ENCODE assay signal across 8 mouse cellular contexts in genomic region chr12:24975115-24975733, GRCm38 (mm10). TPM values are rescaled to one million over a fixed set of nuclear protein-coding genes. Genes with fewer than 3 reads are reported as not detected.
A peak's percentile ranks its signal among the peaks of the same experiment; 100 is the strongest.
DNase-seq lines count a peak whose midpoint lies in the region; ATAC-seq and TF ChIP-seq lines count a peak whose summit lies in the region.

No protein-coding gene starts in this region.

- peak overlapping the region; percentile 74 for H3K9ac ChIP-seq in forebrain, embryonic 11.5 days (ENCODE audit: low read length)
- peak overlapping the region; percentile 75 for H3K9ac ChIP-seq in heart, embryonic 16.5 days (ENCODE audit: low read length)
- H3K9ac ChIP-seq in liver, embryonic 11.5 days (ENCODE audit: low read depth, low read length) = peak overlapping the region; percentile 63

- peak overlapping the region; percentile 52 for H3K4me2 ChIP-seq in forebrain, embryonic 11.5 days (ENCODE audit: low read depth, low read length, severe bottlenecking)
- H3K4me2 ChIP-seq in heart, embryonic 16.5 days (ENCODE audit: low read depth, low read length) = peak overlapping the region; percentile 62
- H3K4me2 ChIP-seq in liver, embryonic 11.5 days = peak overlapping the region; percentile 75
- H3K4me2 ChIP-seq in myocyte (ENCODE audit: low read depth) = peak overlapping the region; percentile 98

- no peaks in the 10 kb centered on the region; the same call in 1 of the 2 replicates for H3K4me1 ChIP-seq in forebrain, embryonic 11.5 days (replicated peaks; ENCODE audit: control insufficient read depth, insufficient read depth, low read length)
- H3K4me1 ChIP-seq in heart, embryonic 16.5 days (ENCODE audit: control insufficient read depth, insufficient read depth, low read length) = peaks cover 23% of the 10 kb centered on the region
- H3K4me1 ChIP-seq in liver, embryonic 11.5 days (replicated peaks; ENCODE audit: control insufficient read depth, insufficient read depth, low read length) = peaks cover 21% of the 10 kb centered on the region

- no peak for TF ChIP-seq POLR2A in myocyte (IDR thresholded peaks at IDR 0.05; ENCODE audit: insufficient read length, low read depth)

- no peaks in the 10 kb centered on the region for H3K36me3 ChIP-seq in forebrain, embryonic 11.5 days (ENCODE audit: control insufficient read depth, insufficient read depth, low read length)
- no peaks in the 10 kb centered on the region for H3K36me3 ChIP-seq in heart, embryonic 16.5 days (ENCODE audit: control insufficient read depth, insufficient read depth)
- H3K36me3 ChIP-seq in liver, embryonic 11.5 days (ENCODE audit: control insufficient read depth, insufficient read depth, low read length) = no peaks in the 10 kb centered on the region
- no peaks in the 10 kb centered on the region for H3K36me3 ChIP-seq in myocyte (ENCODE audit: control insufficient read depth, insufficient read depth)

- peak; percentile 68 for DNase-seq in ES-CJ7 (ENCODE audit: low read depth, low spot score)
- peak; percentile 80 for DNase-seq in c-Kit-positive CD71-positive TER-119-positive erythroid progenitor cells, embryonic 14.5 days (ENCODE audit: low spot score)
- peak; percentile 76 for DNase-seq in forebrain, embryonic 11.5 days (ENCODE audit: low spot score)
- peak; percentile 77 for DNase-seq in kidney, postnatal 14 days
- peak; percentile 70 for DNase-seq in liver, embryonic 11.5 days (ENCODE audit: low spot score)
- peak; percentile 64 to 80 for DNase-seq in spleen, postnatal 4 days (ENCODE audit: low spot score in 2 of 2)

- H3K79me2 ChIP-seq in myocyte (ENCODE audit: control insufficient read depth, insufficient read depth) = peaks cover 30% of the 10 kb centered on the region

- 0 out of 2 replicates have a peak, but pooled peaks have one; percentile 31 for ATAC-seq in forebrain, embryonic 11.5 days (replicated peaks; ENCODE audit: low FRiP score)
- peak; percentile 74 for ATAC-seq in heart, embryonic 16.5 days (replicated peaks; ENCODE audit: extremely low read depth, insufficient read depth, low FRiP score)
- ATAC-seq in liver, embryonic 11.5 days (replicated peaks; ENCODE audit: low FRiP score) = peak; percentile 66

- H3K9me3 ChIP-seq in forebrain, embryonic 11.5 days (ENCODE audit: control insufficient read depth, low read length) = no peaks in the 10 kb centered on the region
- H3K9me3 ChIP-seq in heart, embryonic 16.5 days (replicated peaks; ENCODE audit: control insufficient read depth, low read length) = no peaks in the 10 kb centered on the region
- no peaks in the 10 kb centered on the region for H3K9me3 ChIP-seq in liver, embryonic 11.5 days (ENCODE audit: control insufficient read depth, low read length)

- under 1% methylated on average over 30 of the region's 31 CpGs for WGBS in forebrain, embryonic 11.5 days
- WGBS in heart, embryonic 16.5 days = under 1% methylated on average over 31 of the region's 31 CpGs
- WGBS in liver, embryonic 11.5 days = under 1% methylated on average over 31 of the region's 31 CpGs

- peak overlapping the region; percentile 70 for H3ac ChIP-seq in myocyte (ENCODE audit: control insufficient read depth, insufficient read length)

- H3K27ac ChIP-seq in forebrain, embryonic 11.5 days (ENCODE audit: low read depth, low read length) = peak overlapping the region; percentile 73; the same call in 1 of the 2 replicates
- peak overlapping the region; percentile 94 for H3K27ac ChIP-seq in heart, embryonic 16.5 days (ENCODE audit: low read length)
- peak overlapping the region; percentile 58 for H3K27ac ChIP-seq in liver, embryonic 11.5 days (ENCODE audit: low read depth, low read length)

- no peaks in the 10 kb centered on the region for H3K27me3 ChIP-seq in forebrain, embryonic 11.5 days (ENCODE audit: control insufficient read depth, insufficient read depth, low read length)
- no peaks in the 10 kb centered on the region for H3K27me3 ChIP-seq in heart, embryonic 16.5 days (ENCODE audit: control insufficient read depth, insufficient read depth, low read length)
- no peaks in the 10 kb centered on the region for H3K27me3 ChIP-seq in liver, embryonic 11.5 days (replicated peaks; ENCODE audit: control insufficient read depth, insufficient read depth, low read length)
- H3K27me3 ChIP-seq in myocyte (ENCODE audit: control insufficient read depth, insufficient read depth, insufficient read length) = no peaks in the 10 kb centered on the region

- peak overlapping the region; percentile 61 for H3K4me3 ChIP-seq in forebrain, embryonic 11.5 days (ENCODE audit: low read depth, low read length)
- H3K4me3 ChIP-seq in heart, embryonic 16.5 days (ENCODE audit: low read length) = peak overlapping the region; percentile 78
- peak overlapping the region; percentile 86 for H3K4me3 ChIP-seq in liver, embryonic 11.5 days (ENCODE audit: low read depth, low read length)
- H3K4me3 ChIP-seq in myocyte = peak overlapping the region; percentile 42

TF ChIP-seq in myocyte, 11 proteins besides CTCF, POLR2A, EP300 and RAD21:
- TF ChIP-seq MYOG (IDR thresholded peaks at IDR 0.05; ENCODE audit: control insufficient read depth in 1 of 3, insufficient read depth in 1 of 3, insufficient read length in 2 of 3, low read depth in 2 of 3) = no peak
- TF ChIP-seq TCF12 (IDR thresholded peaks at IDR 0.05; ENCODE audit: insufficient read depth, poor library complexity, severe bottlenecking) = no peak
- no peak for TF ChIP-seq MAX (IDR thresholded peaks at IDR 0.05; ENCODE audit: low read depth)
- no peak for TF ChIP-seq MYOD1 (IDR thresholded peaks at IDR 0.05; ENCODE audit: control insufficient read depth in 1 of 3, insufficient read length in 2 of 3, low read depth in 2 of 3)
- TF ChIP-seq POLR2AphosphoS2 (IDR thresholded peaks at IDR 0.05; ENCODE audit: insufficient read length, low read depth) = no peak
- no peak for TF ChIP-seq TCF3 (IDR thresholded peaks at IDR 0.05; ENCODE audit: insufficient read length, low read depth)
- no peak for TF ChIP-seq CEBPB (IDR thresholded peaks at IDR 0.05; ENCODE audit: insufficient read depth, poor library complexity, severe bottlenecking)
- no peak for TF ChIP-seq SRF (IDR thresholded peaks at IDR 0.05; ENCODE audit: control insufficient read depth, insufficient read length, low read depth)
- TF ChIP-seq USF1 (IDR thresholded peaks at IDR 0.05; ENCODE audit: low read depth) = no peak
- TF ChIP-seq REST (IDR thresholded peaks at IDR 0.05; ENCODE audit: insufficient read depth, insufficient read length) = no peak
- no peak for TF ChIP-seq E2F4 (IDR thresholded peaks at IDR 0.05; ENCODE audit: insufficient read depth)

RNA-seq across cellular contexts. Expression of gene Kidins220, which starts 0.5 kb away (rescaled TPM):
- 45.4 and 47.2 TPM in 2 replicates for polyA plus RNA-seq in forebrain, embryonic 11.5 days (2014; fragmentation: Nextera tagmentation; extraction: Ambion mirVana)
- 35.5 and 39.6 TPM in 2 replicates for polyA plus RNA-seq in heart, embryonic 16.5 days (2015; fragmentation: Nextera tagmentation; extraction: Ambion mirVana)
- polyA plus RNA-seq in liver, embryonic 11.5 days (2014; fragmentation: Nextera tagmentation; extraction: Ambion mirVana) = 22.8 and 23.7 TPM in 2 replicates
- polyA plus RNA-seq in myocyte (2012; fragmentation: generic; extraction: Trizol) = 33.3 TPM

Comparison
In these comparisons a context has a peak if more than half of its experiments do, and no peak if none do; other contexts are left out.
1. Peak in every context shown above with its lines: DNase-seq, ATAC-seq, H3K4me3 ChIP-seq and H3K27ac ChIP-seq.